Mouse (Mus musculus): ENCODE measurements at regions not wholly inside any gene's neighbourhood (a gene's known extent, or its start where the extent isn't known, plus 50 kb on each side); places are given as distances from the start of the nearest gene placed in this dataset.

DNA sequence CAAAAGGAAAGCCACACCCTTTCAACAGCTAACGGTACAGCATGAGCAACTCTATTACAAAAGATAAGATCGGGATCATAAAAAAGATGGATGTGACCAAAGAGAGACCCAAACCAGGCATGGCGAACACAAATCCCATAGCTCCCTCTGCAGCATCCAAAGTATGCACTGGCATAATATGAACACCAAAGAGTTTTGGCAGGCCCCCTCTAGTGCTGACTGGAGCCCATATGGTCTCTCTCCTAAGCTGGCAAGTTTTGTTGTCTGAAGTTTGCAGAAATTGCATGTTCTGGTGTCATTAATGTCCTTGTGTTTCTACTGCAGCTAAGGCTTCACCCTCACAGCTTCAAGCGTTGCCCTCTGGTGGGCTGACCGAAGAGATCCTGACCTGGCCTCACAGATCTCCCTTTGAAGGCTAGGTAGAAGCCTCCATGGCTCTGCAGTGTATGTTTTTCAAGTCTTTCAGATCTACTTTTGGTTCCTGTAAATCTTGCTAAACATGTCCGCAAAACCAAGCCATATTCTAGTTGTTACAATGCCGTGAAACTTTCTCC lies 75.7 kb upstream of the Bcl2l14 start:
- WGBS, result 93% methylated on average over 7 of the region's 7 CpGs
- Histone ChIP-seq H3K4me3 (no peak overlapping the region), H3K4me1 (replicated peaks) (no peaks in the 10 kb centered on the region), H3K27me3 (ENCODE audit: insufficient read depth, poor library complexity, severe bottlenecking) (no peaks in the 10 kb centered on the region), H3K9me3 (no peaks in the 10 kb centered on the region), H3K36me3 (no peaks in the 10 kb centered on the region), H3K27ac (no peak overlapping the region)
- no peak for DNase-seq (ENCODE audit: low spot score)

- WGBS, result 76% methylated on average over 3 of the region's 3 CpGs
- Histone ChIP-seq H3K9me3 (no peaks in the 10 kb centered on the region), H3K27ac (no peak overlapping the region), H3K4me3 (no peak overlapping the region), H3K27me3 (ENCODE audit: insufficient read depth, poor library complexity, severe bottlenecking) (no peaks in the 10 kb centered on the region), H3K36me3 (no peaks in the 10 kb centered on the region), H3K4me1 (replicated peaks) (no peaks in the 10 kb centered on the region)
- no peak for DNase-seq (ENCODE audit: low spot score)
Observed at GRCm38 (mm10) chr6:134324001-134324400, 72.1 kb upstream of the Bcl2l14 start.

- Histone ChIP-seq H3K27ac (no peak overlapping the region), H3K36me3 (no peaks in the 10 kb centered on the region), H3K4me1 (replicated peaks) (peaks cover 6% of the 10 kb centered on the region; the same call in 1 of the 2 replicates), H3K27me3 (ENCODE audit: insufficient read depth, poor library complexity, severe bottlenecking) (no peaks in the 10 kb centered on the region), H3K9me3 (no peaks in the 10 kb centered on the region), H3K4me3 (no peak overlapping the region)
- DNase-seq (ENCODE audit: low spot score), result no peak
- 90% methylated on average over 4 of the region's 4 CpGs for WGBS
Observed at GRCm38 (mm10) chr6:134325564-134325963, 70.6 kb upstream of the Bcl2l14 start.

DNA sequence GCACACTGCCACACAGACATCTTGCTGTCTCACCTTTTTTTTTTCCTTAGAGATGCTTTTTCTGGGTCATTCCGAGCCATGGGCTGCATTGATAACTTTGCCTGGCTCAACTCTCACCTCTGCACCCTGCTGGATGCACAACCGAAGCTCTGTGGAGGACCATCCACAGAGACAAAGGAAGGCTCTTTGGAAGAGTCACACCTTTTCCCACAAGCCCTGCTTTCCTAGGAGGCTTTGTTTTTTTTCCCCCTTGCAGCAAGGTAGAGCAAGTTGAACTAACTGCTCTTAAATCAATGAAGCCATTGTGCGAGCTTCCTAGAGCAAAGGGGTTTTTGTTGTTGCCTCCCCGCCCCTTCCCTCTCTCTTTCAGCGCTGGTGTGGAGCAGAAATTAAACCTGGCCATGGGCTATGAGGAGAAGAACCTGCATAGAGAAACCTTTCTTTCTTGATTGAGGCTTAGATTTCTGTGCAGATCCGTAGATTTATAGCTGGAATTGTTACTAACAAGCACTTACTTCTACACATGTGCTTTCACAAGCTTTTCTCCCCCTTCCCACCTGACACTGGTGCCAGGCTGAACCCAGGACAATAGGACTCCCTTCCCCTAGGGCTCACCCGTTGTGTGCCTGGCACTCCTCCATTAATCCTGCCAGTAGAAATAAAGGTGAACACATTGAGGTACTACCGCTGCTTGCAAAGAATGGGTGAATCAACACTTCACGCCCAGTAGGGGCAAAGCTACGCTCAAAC lies 66.4 kb upstream of the Bcl2l14 start:
- no peak overlapping the region for H3K4me3 ChIP-seq
- no peaks in the 10 kb centered on the region for H3K9me3 ChIP-seq
- no peaks in the 10 kb centered on the region for H3K36me3 ChIP-seq
- no peak overlapping the region; the same call in 1 of the 2 replicates for H3K27ac ChIP-seq
- 53% methylated on average over 10 of the region's 10 CpGs for WGBS
- no peaks in the 10 kb centered on the region for H3K27me3 ChIP-seq (ENCODE audit: insufficient read depth, poor library complexity, severe bottlenecking)
- peaks cover 6% of the 10 kb centered on the region; the same call in 1 of the 2 replicates for H3K4me1 ChIP-seq (replicated peaks)
- DNase-seq (ENCODE audit: low spot score), result no peak

GRCm38 (mm10) chr6:134330300-134330640 lies 65.8 kb upstream of the Bcl2l14 start:
- WGBS, result 93% methylated on average over 4 of the region's 4 CpGs
- peak overlapping the region; percentile 5; the same call in 1 of the 2 replicates for H3K27ac ChIP-seq
- DNase-seq (ENCODE audit: low spot score), result no peak

GRCm38 (mm10) chr6:134332718-134333432 lies 63.2 kb upstream of the Bcl2l14 start:
- 87% methylated on average over 15 of the region's 15 CpGs for WGBS
- no peaks in the 10 kb centered on the region for H3K27me3 ChIP-seq (ENCODE audit: insufficient read depth, poor library complexity, severe bottlenecking)

More at GRCm38 (mm10) chr6:134330300-134330640, 65.8 kb upstream of the Bcl2l14 start:
- Histone ChIP-seq H3K4me1 (replicated peaks) (peaks cover 6% of the 10 kb centered on the region; the same call in 1 of the 2 replicates), H3K4me3 (no peak overlapping the region), H3K36me3 (no peaks in the 10 kb centered on the region), H3K9me3 (no peaks in the 10 kb centered on the region), H3K27me3 (ENCODE audit: insufficient read depth, poor library complexity, severe bottlenecking) (no peaks in the 10 kb centered on the region)

GRCm38 (mm10) chr6:134335711-134336110 lies 60.4 kb upstream of the Bcl2l14 start:
- Histone ChIP-seq H3K4me1 (replicated peaks) (no peaks in the 10 kb centered on the region), H3K4me3 (no peak overlapping the region), H3K27ac (no peak overlapping the region), H3K36me3 (no peaks in the 10 kb centered on the region), H3K9me3 (no peaks in the 10 kb centered on the region), H3K27me3 (ENCODE audit: insufficient read depth, poor library complexity, severe bottlenecking) (no peaks in the 10 kb centered on the region)
- no peak for DNase-seq (ENCODE audit: low spot score)
- 81% methylated on average over 4 of the region's 4 CpGs for WGBS

More at GRCm38 (mm10) chr6:134332718-134333432, 63.2 kb upstream of the Bcl2l14 start:
- H3K9me3 ChIP-seq, result no peaks in the 10 kb centered on the region
- no peak for DNase-seq (ENCODE audit: low spot score)
- no peak overlapping the region for H3K4me3 ChIP-seq
- no peak overlapping the region for H3K27ac ChIP-seq
- H3K36me3 ChIP-seq, result no peaks in the 10 kb centered on the region
- peaks cover 6% of the 10 kb centered on the region; the same call in 1 of the 2 replicates for H3K4me1 ChIP-seq (replicated peaks)

DNA sequence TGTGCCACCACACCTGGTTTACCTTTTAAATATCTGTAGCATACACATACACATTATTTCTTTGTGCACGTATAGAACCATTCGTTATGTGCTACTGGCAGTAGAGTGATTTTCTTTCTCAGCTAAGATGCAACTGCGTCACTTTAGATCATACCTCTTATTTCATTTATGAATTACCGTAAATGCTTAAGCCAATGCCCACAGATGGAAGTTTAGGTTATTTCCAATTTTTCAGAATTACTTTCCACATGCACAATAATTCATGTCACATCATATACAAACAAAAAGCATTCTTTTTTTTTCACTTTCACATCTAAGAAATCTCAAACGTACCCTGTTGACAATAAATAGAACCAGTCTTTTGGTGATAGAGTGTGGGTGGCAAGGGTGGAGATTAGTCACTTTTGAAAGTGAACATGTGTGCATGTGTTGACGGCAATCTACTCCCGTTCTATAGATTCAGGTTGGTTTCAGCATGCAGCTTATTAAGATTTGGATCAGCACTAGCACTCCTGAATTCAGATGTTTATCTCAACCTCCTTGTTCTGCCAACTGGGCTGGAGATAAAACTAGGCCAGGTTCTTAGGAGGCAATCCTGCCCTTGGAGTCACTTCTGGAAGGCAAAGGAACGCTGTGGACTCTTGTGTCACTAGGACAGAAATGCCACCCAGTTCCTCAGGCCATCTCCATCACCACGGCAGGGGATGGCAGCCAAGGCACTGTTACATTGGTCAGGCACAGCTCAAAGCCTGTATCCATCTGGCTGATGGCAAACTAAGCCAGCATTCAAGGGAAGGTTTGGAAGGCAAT lies 53.1 kb upstream of the Bcl2l14 start:
- 92% methylated on average over 9 of the region's 9 CpGs for WGBS
- Histone ChIP-seq H3K36me3 (no peaks in the 10 kb centered on the region), H3K4me1 (replicated peaks) (no peaks in the 10 kb centered on the region), H3K4me3 (no peak overlapping the region), H3K9me3 (no peaks in the 10 kb centered on the region), H3K27me3 (ENCODE audit: insufficient read depth, poor library complexity, severe bottlenecking) (no peaks in the 10 kb centered on the region), H3K27ac (no peak overlapping the region)
- DNase-seq (ENCODE audit: low spot score), result no peak

DNA sequence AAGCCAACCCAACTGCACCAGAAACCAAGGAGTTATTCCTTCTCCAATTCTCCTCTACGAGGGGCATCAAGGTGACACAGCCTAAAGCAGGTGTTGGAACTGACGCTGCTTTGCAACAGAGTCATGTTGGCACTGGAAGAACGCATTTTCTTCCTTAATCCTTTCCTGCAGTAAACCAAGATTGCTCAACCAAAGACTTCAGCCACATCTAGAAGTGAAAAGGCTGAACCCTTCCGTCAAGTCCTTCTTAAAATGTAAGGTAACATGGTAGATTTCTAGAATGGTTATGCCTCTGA lies 52.6 kb upstream of the Bcl2l14 start:
- no peak for DNase-seq (ENCODE audit: low spot score)
- Histone ChIP-seq H3K27me3 (ENCODE audit: insufficient read depth, poor library complexity, severe bottlenecking) (no peaks in the 10 kb centered on the region), H3K27ac (no peak overlapping the region), H3K36me3 (no peaks in the 10 kb centered on the region), H3K9me3 (no peaks in the 10 kb centered on the region), H3K4me1 (replicated peaks) (no peaks in the 10 kb centered on the region), H3K4me3 (no peak overlapping the region)
- 91% methylated on average over 4 of the region's 4 CpGs for WGBS
